Mouse (Mus musculus) kidney, embryonic 16.5 days (tissue): ENCODE measurements around the gene Tango6. TPM values are rescaled to one million over a fixed set of nuclear protein-coding genes. Genes with fewer than 3 reads are reported as not detected.

Source experiments
- ATAC-seq: fragments of 200-750 bp; cut with Nextera tagmentation; 2 replicates; pipeline ENCODE4 v1.8.0; 2017; ENCODE audit warnings: moderate TSS enrichment; ENCODE audit not compliant: low FRiP score, low TSS enrichment
- H3K27ac ChIP-seq: fragments of 300-500 bp; sonication (generic); 2 replicates; pipeline ENCODE4 v1.5.1; 2014; ENCODE audit warnings: low read length
- H3K27me3 ChIP-seq: fragments of 300-500 bp; sonication (generic); 2 replicates; pipeline ENCODE4 v1.6.1; 2014; ENCODE audit warnings: low read length, control low read depth, mixed read lengths; ENCODE audit not compliant: insufficient read depth
- H3K36me3 ChIP-seq: fragments of 300-500 bp; sonication (generic); 2 replicates; pipeline ENCODE4 v1.6.1; 2014; ENCODE audit warnings: low read length, control low read depth, mixed read lengths; ENCODE audit not compliant: insufficient read depth
- H3K4me1 ChIP-seq: fragments of 300-500 bp; sonication (generic); 2 replicates; pipeline ENCODE4 v1.6.1; 2014; ENCODE audit warnings: low read length, control low read depth, mixed read lengths; ENCODE audit not compliant: insufficient read depth
- H3K4me2 ChIP-seq: fragments of 300-500 bp; sonication (generic); replicated peaks from 2 replicates; pipeline ENCODE4 v1.6.1; 2014; ENCODE audit warnings: low read depth, low read length
- H3K4me3 ChIP-seq: fragments of 300-500 bp; sonication (generic); 2 replicates; pipeline ENCODE4 v1.5.1; 2014; ENCODE audit warnings: mild to moderate bottlenecking, low read length
- H3K9ac ChIP-seq: fragments of 300-500 bp; sonication (generic); replicated peaks from 2 replicates; pipeline ENCODE4 v1.6.1; 2014; ENCODE audit warnings: low read length
- H3K9me3 ChIP-seq: fragments of 300-500 bp; sonication (generic); 2 replicates; pipeline ENCODE4 v1.6.1; 2016; ENCODE audit warnings: low read length, control low read depth
- WGBS: fragments of 180-500 bp; shearing (Covaris S2); extraction: QIAGEN DNeasy Blood & Tissue Kit; methylation state at CpG from one replicate; pipeline ENCODE4 v1.1.7; 2014; 5-methylcytosine and 5-hydroxymethylcytosine counted together
- polyA plus RNA-seq: library from polyadenylated mRNA; unstranded; fragments of >200 nt; fragmentation: Nextera tagmentation; extraction: Ambion mirVana; gene quantifications from 2 replicates; pipeline ENCODE4 v1.2.1, GENCODE M21; 2015

The Tango6 gene
- polyA plus RNA-seq, 1 experiment from 2014 or later, result 13.3 TPM

DNA sequence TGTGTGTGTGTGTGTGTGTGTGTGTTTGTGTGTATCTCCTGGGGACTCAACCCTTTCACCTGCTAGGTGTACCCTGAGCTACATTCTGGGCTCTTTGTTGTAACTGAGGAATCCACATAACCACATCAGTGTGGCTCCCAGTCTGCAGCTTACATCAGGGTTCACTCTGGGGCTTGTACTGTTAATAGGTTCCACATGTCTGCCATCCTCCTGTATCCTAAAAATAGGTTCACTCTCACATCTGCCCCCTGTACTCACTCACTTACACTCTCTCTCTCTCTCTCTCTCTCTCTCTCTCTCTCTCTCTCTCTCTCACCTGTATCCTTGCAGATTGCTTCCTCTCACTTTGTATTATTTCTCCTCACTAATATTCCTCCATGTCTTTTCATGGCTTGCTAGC is 51.4 kb downstream of the Tango6 start:
- H3K27ac ChIP-seq, result no peak overlapping the region
- H3K27me3 ChIP-seq, result no peaks in the 10 kb centered on the region
- no peak for ATAC-seq
- peaks cover 2% of the 10 kb centered on the region; the same call in 1 of the 2 replicates for H3K9me3 ChIP-seq
- H3K36me3 ChIP-seq, result peaks cover 18% of the 10 kb centered on the region
- peaks cover 6% of the 10 kb centered on the region; the same call in 1 of the 2 replicates for H3K4me1 ChIP-seq
- no peak overlapping the region for H3K4me3 ChIP-seq
- H3K4me2 ChIP-seq, result no peak overlapping the region
- H3K9ac ChIP-seq, result no peak overlapping the region

DNA sequence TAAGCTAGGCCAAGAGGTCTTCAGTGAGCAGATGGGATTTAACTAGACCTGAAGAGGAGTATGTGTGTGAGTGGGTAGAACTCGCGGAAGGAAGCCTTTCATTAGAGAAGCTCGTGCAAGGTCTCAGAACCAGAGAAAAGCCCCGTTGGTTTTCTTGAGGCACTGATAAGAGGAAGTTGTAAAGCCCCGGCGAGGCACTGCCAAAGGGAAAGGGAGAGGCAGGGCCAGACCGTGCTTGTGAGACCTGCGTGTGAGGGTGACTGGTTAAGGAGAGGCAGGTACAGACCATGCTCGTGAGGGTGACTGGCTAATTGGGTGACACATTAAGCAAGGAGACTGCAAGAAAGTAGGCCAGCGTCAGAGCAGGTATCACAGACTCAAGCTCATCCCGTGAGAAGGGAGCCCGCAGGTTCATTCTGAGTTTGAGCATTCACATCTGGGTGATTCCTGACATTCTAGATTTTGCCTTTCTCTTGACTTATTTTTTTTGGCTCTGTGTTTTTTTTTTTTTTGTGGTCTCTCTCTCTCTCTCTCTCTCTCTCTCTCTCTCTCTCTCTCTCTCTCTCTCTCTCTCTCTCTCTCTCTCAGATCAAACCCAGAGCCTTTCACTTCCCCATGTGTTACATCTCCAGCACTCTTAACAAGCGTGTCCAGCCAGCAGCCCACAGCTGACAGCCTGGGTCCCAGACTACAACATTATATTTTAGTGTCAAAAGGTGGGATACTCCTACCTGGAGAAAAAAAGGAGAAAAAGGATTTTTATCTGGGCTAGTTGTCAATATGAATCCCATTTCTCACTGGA is 54.2 kb downstream of the Tango6 start:
- WGBS, result 64% methylated on average over 13 of the region's 13 CpGs
- peaks cover 6% of the 10 kb centered on the region; the same call in 1 of the 2 replicates for H3K4me1 ChIP-seq

DNA sequence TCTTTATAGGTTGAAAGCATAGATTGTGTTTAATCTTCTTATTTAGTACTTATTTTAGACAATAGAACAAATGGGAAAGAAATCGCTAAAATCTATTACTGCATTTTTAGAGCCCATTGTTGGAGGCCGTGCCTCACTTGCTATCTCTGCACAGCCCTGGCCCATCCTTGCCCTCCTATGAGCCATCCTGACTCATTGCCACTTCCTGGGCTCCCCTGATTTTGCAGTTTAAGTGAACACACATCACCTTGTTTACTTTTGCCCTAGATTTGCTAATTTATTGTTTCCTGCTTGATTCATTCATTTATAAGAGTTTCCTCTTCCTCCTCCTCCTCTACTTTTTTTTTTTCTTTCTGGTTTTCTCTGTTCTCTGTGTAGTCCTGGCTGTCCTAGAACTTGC is 55.0 kb downstream of the Tango6 start:
- no peak for ATAC-seq
- no peak overlapping the region for H3K9ac ChIP-seq
- H3K4me2 ChIP-seq, result no peak overlapping the region
- H3K36me3 ChIP-seq, result peaks cover 31% of the 10 kb centered on the region
- H3K27me3 ChIP-seq, result no peaks in the 10 kb centered on the region
- H3K9me3 ChIP-seq, result peaks cover 2% of the 10 kb centered on the region; the same call in 1 of the 2 replicates
- WGBS, result 77% methylated on average over 2 of the region's 2 CpGs
- no peak overlapping the region for H3K27ac ChIP-seq
- H3K4me3 ChIP-seq, result no peak overlapping the region
- H3K4me1 ChIP-seq, result peaks cover 6% of the 10 kb centered on the region; the same call in 1 of the 2 replicates

More for the DNA sequence above, 54.2 kb downstream of the Tango6 start:
- Histone ChIP-seq H3K36me3 (peaks cover 24% of the 10 kb centered on the region), H3K4me2 (no peak overlapping the region), H3K27me3 (no peaks in the 10 kb centered on the region), H3K4me3 (no peak overlapping the region), H3K9ac (no peak overlapping the region), H3K9me3 (peaks cover 2% of the 10 kb centered on the region; the same call in 1 of the 2 replicates), H3K27ac (no peak overlapping the region)
- no peak for ATAC-seq

- Histone ChIP-seq H3K4me2 (no peak overlapping the region), H3K36me3 (peaks cover 28% of the 10 kb centered on the region), H3K4me3 (no peak overlapping the region), H3K27me3 (no peaks in the 10 kb centered on the region), H3K9me3 (peaks cover 2% of the 10 kb centered on the region; the same call in 1 of the 2 replicates), H3K9ac (no peak overlapping the region), H3K27ac (no peak overlapping the region), H3K4me1 (no peaks in the 10 kb centered on the region)
- WGBS, result 82% methylated on average over 10 of the region's 10 CpGs
- ATAC-seq, result peak; percentile 49; the same call in 1 of the 2 replicates
Measured at GRCm38 (mm10) chr8:106742321-106742720, 59.5 kb downstream of the Tango6 start.

DNA sequence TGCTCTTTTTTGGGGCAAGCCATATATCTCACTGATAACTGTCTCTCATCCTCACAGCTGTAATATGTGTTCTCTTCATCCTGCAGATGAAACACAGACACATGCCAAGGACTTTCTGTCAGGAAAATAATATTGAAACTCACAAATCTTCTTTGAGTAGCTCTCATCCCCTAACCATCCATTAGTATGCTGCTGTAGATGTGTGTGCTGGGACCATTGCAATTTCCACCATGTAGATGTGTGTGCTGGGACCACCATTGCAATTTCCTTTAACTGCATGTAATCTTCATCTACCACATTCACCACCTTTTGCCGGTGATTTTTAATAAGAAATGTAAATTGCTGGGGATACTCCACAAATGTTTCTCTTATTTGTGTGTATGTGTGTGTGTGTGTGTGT is 60.5 kb downstream of the Tango6 start:
- Histone ChIP-seq H3K4me1 (no peaks in the 10 kb centered on the region; the same call in 1 of the 2 replicates), H3K4me3 (no peak overlapping the region), H3K4me2 (no peak overlapping the region), H3K9me3 (peaks cover 2% of the 10 kb centered on the region; the same call in 1 of the 2 replicates), H3K9ac (no peak overlapping the region), H3K27me3 (no peaks in the 10 kb centered on the region), H3K36me3 (peaks cover 27% of the 10 kb centered on the region), H3K27ac (no peak overlapping the region)
- 95% methylated on average over 1 of the region's 1 CpGs for WGBS
- ATAC-seq, result no peak

DNA sequence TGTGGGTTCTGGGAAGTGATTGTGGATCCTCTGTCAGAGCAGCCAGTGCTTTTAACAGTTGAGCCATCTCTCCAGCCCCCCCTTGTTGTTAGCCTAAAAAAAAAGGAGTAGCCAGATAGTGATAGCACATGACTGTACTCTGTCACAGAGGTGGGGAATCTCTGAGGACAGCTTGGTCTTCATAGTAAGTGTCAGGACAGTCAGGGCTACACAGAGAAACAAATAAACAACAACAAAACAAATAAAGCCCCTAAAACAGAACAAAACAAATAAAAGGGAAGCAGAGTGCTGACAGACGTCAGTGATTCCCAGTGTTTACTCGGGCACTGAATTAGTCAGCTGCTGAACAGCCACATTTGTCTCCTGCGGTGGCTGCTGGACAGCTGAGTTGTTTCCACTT is 70.6 kb downstream of the Tango6 start:
- Histone ChIP-seq H3K36me3 (no peaks in the 10 kb centered on the region), H3K27me3 (no peaks in the 10 kb centered on the region), H3K27ac (0 out of 2 replicates have a peak overlapping the region, but pooled peaks have one; percentile 50), H3K4me2 (no peak overlapping the region), H3K9ac (no peak overlapping the region), H3K9me3 (no peaks in the 10 kb centered on the region), H3K4me1 (peaks cover 5% of the 10 kb centered on the region; the same call in 1 of the 2 replicates), H3K4me3 (no peak overlapping the region)
- WGBS, result 26% methylated on average over 3 of the region's 3 CpGs
- ATAC-seq, result 0 out of 2 replicates have a peak, but pooled peaks have one; percentile 19

- Histone ChIP-seq H3K36me3 (no peaks in the 10 kb centered on the region), H3K9me3 (no peaks in the 10 kb centered on the region)
- WGBS, result 59% methylated on average over 4 of the region's 4 CpGs
Measured at GRCm38 (mm10) chr8:106761317-106761716, 78.4 kb downstream of the Tango6 start.

GRCm38 (mm10) chr8:106761867-106762523 is 79.1 kb downstream of the Tango6 start:
- H3K4me2 ChIP-seq, result no peak overlapping the region
- H3K4me3 ChIP-seq, result no peak overlapping the region
- peaks cover 4% of the 10 kb centered on the region; the same call in 1 of the 2 replicates for H3K4me1 ChIP-seq
- H3K9ac ChIP-seq, result no peak overlapping the region
- no peak for ATAC-seq
- H3K27me3 ChIP-seq, result no peaks in the 10 kb centered on the region
- no peaks in the 10 kb centered on the region for H3K9me3 ChIP-seq
- H3K27ac ChIP-seq, result no peak overlapping the region
- 50% methylated on average over 7 of the region's 7 CpGs for WGBS
- H3K36me3 ChIP-seq, result no peaks in the 10 kb centered on the region

More at GRCm38 (mm10) chr8:106761317-106761716, 78.4 kb downstream of the Tango6 start:
- H3K4me1 ChIP-seq, result peaks cover 4% of the 10 kb centered on the region; the same call in 1 of the 2 replicates
- H3K9ac ChIP-seq, result no peak overlapping the region
- H3K27me3 ChIP-seq, result no peaks in the 10 kb centered on the region
- H3K27ac ChIP-seq, result no peak overlapping the region
- ATAC-seq, result no peak
- H3K4me2 ChIP-seq, result no peak overlapping the region
- H3K4me3 ChIP-seq, result no peak overlapping the region

- Histone ChIP-seq H3K27ac (no peak overlapping the region; the same call in 1 of the 2 replicates), H3K9ac (no peak overlapping the region), H3K4me2 (no peak overlapping the region), H3K4me3 (no peak overlapping the region), H3K4me1 (peaks cover 4% of the 10 kb centered on the region; the same call in 1 of the 2 replicates), H3K36me3 (no peaks in the 10 kb centered on the region), H3K9me3 (no peaks in the 10 kb centered on the region), H3K27me3 (no peaks in the 10 kb centered on the region)
- 79% methylated on average over 1 of the region's 1 CpGs for whole genome bisulfite sequencing
- no peak for ATAC-seq
Measured at GRCm38 (mm10) chr8:106764529-106764928, 81.7 kb downstream of the Tango6 start.
